Mouse (Mus musculus) natural killer cell, adult 2 months (primary cell): ENCODE results near the gene Cab39.

Experiments used
- DNase-seq, 2 experiments: peaks; one replicate each; pipeline ENCODE4 v3.0.0; 2022; ENCODE audit warnings: low spot score in 2 of 2

Cab39 gene

DNA sequence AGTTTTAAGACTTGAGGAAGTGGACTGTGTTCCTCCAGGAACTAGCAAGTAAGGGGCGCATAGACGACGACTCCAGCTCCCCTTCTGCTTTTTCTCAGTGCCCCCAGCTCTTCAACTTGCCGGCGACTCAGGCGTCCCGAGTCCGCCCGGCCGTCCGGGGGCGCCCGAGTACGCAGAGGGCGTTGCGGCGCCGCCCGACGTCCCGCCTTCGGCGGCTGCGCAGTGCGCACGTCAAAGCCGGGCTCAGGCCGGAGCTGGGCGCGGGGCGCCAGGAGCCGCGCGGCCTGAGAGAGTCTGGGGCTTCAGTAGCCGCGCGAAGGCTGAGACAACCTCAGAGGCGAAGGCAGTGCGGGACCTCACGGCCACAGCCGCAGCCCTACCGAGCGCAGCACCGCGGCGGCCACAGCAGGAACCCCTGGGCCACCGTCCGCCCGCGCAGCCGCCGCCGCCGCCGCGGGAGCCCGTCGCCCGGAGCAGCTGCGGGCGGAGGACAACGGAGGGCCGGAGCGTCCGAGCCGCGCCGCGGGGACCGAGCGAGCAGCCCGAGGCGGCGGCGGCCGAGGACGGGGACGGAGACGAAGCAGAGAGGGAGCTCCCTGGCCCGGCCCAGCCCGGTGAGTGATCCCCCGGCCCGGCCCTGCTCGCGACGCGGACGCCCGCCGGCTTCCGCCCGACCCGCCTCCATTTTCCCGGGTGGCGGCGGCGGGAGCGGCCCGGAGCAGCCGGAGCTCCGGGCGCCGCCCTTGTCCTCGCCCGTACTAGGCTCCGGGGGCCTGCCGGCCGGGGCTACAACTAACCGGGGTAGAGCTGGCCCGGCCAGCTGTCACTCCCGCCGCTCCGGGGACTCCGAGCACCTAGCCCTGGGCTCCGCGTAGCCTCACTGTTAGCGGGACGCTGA lies at the start of gene Cab39:
Gene Cab39 (plus strand): TSS at position 234 of the 898 bp plus-strand sequence.
- DNase-seq: peak; percentile 80 to 89

GRCm38 (mm10) chr1:85744539-85744938 lies 48.7 kb upstream of the Cab39 start:
- DNase-seq: no peak

GRCm38 (mm10) chr1:85746511-85746910 lies 46.7 kb upstream of the Cab39 start:
- DNase-seq: no peak

- no peak for DNase-seq
These were observed 43.4 kb upstream of the Cab39 start for GRCm38 (mm10) chr1:85749829-85750228.

- DNase-seq: no peak
These were observed 42.6 kb upstream of the Cab39 start for GRCm38 (mm10) chr1:85750650-85751049.

DNA sequence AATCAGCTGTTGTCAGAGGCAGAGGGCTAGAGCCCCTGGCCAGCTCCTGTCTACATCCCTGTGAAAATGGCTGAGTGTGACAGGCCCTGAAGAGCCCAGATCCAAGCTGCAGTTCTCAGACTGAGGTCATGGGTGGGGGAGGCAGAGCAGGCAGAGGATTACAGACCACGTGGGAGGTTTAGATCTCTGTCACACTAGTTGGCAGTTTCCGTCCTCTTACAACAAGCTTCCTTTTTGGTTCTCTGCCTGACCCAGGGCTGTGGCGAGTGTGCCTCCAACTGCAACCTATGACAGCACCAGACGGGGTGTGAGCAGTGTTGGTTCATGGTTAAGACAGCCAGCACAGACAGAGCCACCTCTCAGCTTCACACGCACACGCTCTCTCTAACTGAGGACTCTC lies 41.7 kb upstream of the Cab39 start:
- peak; percentile 81 to 88 for DNase-seq

DNA sequence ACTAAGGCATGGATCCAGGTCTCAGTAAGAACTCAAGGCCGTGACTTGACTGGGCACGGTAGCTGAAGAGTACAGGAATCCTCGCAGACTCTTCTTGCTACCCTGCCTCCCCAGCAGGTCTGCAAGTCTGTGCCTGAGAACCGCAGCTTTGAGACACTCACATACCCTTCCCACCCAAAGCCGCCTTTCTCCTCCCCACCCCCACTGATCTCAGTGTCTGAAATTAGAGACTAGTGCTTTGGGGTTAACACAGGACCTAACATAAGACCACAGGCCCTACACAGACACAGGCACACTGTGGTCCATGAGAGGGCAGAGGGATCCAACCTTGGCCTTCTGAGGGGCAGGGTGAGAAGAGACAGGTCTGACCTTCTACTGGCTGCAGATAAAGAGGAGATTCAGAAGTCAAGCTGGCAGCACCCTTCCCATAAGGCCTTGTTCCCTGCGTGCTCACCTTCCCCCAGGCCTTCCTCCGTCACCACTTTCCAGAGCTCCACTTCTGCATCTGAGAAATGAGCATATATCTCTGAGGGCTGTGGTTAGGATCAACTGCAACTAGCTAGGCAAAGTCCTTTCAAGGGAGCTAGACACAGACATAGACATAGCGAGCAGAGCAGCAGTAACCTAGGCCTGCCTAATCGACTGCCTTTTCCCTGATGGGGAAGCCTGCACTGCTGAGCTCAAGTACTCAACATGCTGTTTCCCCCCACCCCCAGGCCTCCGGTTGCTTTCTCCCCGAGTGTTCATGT lies 41.1 kb upstream of the Cab39 start:
- peak; percentile 44 to 64 for DNase-seq

DNA sequence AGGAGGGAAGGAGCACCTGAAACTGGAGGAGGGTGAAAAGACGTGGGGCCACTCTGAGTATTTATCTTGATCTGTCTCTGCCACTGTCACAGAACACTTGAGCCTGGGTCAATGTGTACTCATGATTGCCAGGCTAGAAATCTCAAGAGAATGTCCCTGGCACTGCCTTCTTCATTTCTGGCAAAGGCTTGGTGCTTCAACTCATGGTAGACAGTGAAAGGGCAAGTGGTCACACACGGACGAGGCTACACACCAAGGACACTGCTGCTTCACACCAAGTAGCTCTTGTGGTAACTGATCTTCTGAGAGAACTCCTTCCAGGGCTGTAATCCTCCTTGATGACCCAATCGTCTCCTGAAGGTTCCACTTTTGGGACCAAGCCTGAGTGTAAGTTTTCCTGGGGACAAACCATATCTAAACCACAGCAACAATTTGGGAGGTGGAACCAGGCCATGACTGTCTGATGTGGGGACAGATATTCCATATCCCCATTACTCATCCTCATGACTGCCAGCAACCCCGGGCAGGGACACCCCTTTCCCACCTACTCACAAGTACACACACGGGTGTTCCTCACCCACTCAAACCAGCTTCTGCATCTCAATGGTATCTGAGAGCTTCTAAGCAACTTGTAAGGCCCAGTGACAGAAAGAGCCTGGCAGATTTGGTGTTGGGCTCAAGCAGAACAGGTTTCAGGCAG lies 35.6 kb upstream of the Cab39 start:
- no peak for DNase-seq

GRCm38 (mm10) chr1:85758231-85758968 lies 34.8 kb upstream of the Cab39 start:
- DNase-seq: no peak

DNA sequence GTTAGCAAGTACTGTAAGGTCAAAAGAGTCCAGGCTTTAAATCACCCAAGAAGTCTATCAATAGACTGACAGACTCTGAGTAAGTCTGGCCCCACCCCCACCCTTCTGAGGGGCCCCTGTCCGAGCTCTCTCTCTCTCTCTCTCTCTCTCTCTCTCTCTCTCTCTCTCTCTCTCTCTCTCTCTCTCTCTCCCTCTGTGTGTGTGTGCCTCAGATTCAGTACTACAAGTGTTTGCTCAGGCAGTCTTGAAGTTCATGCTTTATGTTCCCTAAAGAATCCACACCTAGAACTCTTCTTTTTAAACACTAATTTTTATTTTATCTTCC lies 34.3 kb upstream of the Cab39 start:
- DNase-seq: no peak

GRCm38 (mm10) chr1:85761665-85762064 lies 31.6 kb upstream of the Cab39 start:
- DNase-seq: no peak

GRCm38 (mm10) chr1:85763386-85763785 lies 29.9 kb upstream of the Cab39 start:
- peak in 1 of 2 experiments; percentile 21 for DNase-seq

DNA sequence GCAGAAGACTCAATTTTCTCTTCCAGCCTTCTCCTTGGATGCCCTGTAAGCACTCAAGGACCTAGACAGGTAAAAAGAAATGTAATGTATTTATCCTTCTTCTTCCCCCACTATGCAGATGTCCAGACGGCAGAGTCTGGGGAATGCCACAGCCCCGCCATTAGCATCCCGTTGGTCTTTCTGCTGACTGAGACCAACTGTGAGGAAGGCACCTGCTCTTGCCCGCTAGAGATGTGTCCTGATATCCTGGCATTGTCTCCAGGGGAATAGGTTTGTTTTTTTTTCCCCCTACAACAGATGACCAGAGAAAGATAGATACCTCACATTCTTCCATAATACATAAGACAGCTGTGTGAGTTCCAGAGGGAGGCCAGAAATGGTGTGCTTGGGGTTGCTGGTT lies 28.9 kb upstream of the Cab39 start:
- DNase-seq: no peak

DNA sequence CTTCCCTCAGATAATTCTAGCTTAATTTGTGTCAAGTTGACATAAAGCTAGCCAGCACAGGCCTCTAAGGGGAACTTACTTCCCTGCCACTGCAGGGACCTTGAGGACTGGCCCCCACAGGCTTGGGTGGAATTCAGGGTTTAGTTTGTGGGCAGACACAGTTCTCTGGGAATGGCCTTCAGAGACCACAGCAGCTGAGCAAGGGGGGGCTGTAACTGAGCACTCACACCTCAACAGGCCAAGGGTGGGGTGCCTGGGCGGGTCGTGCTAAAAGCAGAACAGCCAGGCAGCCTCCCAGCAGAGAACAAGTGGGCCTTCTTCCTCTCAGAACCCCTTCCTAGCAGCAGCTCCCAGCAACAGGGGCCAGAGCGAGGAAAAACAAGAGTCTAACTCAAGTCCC lies 27.1 kb upstream of the Cab39 start:
- DNase-seq: no peak

DNA sequence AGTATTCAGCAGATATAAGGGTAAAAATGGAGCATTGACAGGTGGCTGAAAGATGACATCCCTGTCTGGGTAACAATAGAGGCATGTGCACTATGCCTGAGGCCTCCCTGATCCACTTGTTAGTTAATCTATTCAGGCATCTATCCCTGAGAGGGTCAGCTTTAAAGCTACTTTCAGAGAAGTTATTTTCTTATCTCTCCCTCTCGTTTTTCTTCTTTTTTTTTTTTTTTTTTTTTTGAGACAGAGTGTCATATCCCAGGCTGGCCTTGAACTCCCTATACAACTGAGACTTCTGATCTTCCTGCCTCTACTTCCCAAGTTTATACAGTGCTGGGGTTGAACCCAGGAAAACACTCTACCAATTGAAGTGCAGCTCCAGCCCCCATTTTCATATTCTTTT lies 25.5 kb upstream of the Cab39 start:
- no peak for DNase-seq

DNA sequence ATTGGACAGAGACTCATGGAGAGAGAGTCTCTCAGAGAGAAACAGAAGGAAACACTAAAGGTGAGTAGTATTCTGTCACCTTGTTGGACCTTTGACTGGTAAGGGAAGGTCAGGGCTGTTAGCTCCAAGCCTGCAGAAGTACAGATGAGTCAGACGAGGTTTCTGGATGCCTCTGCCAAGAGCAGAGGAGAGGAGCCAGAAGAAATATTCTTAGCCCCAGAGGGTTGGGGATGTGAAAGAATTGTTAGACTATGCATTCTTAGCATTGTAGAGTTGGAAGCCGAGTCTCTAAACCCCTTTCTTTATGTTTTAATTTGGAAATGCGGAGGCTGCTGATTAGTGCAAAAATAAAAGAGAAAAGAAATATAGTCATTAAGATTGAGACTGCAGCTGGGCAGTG lies 21.3 kb upstream of the Cab39 start:
- no peak for DNase-seq

DNA sequence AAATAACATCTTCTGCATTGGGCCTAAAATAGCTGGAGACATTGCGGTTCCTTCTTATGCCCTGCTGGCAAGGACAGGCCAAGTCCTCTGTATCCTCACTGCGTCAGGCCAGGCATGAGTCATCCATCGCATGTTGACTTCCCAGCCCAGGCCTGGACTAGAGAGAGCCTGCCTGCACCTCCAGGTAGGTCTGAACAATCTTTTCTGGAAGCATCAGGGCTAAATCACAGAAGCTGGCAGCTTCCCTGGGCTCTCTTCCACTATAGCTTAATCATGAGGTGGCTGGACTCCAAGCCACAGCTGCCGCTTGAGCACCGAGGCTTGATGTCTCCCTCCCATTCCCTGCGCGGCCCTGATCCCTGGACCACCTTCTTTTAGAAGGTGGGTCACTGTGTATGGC lies 18.1 kb upstream of the Cab39 start:
- no peak for DNase-seq

GRCm38 (mm10) chr1:85776154-85776553 lies 17.1 kb upstream of the Cab39 start:
- DNase-seq: no peak

DNA sequence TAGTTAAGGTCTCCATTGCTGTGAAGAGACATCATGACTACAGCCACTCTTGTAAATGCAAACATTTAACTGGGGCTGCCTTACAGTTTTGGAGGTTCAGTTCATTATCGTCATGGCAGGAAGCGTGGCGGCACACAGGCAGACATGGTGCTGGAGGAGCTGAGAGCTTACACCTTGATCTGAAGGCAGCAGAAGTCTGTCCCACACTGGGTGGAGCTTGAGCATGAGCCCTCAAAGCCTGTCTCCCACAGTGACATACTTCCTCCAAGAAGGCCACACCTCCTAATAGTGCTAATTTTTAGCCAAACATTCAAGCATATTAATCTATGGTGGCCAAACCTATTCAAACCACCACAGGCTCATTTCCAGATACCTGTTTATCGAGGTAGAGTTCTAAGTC lies 14.8 kb upstream of the Cab39 start, which contains the start of gene A630001G21Rik:
Gene A630001G21Rik (minus strand): TSS at position 208 of the 400 bp plus-strand sequence.
- no peak for DNase-seq

DNA sequence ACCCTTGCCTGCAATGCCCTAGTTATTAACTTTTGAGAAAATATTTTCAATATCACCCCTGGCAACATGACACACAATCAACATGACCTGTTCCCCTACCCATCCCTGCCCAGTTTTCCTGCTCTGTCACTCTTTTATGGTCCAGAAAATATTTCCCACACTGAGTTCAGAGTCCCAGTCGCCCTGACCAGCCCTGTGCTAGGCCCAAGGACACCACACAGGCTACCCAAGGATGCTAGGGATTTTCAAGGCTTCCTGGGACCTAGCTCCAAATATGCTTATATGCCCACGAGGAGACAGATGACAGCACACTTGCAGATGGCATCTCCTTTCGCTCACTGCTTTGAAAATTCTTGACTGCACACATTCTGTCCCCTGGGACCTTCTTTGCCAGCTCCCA lies 14.2 kb upstream of the Cab39 start:
- DNase-seq: no peak

GRCm38 (mm10) chr1:85779428-85780180 lies 13.6 kb upstream of the Cab39 start:
- peak; percentile 11 to 17 for DNase-seq
